Mouse (Mus musculus) heart, embryonic 14.5 days (tissue): Measurements from ENCODE around the gene Cyp4f17. TPM values are rescaled to one million over a fixed set of nuclear protein-coding genes. Genes with fewer than 3 reads are reported as not detected.
A peak's percentile ranks its signal among the peaks of the same experiment; 100 is the strongest.
"Not testable (repeated sequence)": the region's sequence is repeated elsewhere in the genome, so short reads cannot be mapped to it uniquely, and the experiment has no call there.

Experiments
- ATAC-seq: fragments of 200-750 bp; cut with Nextera tagmentation; 2 replicates; pipeline ENCODE4 v1.8.0; 2017; ENCODE audit warnings: low read depth, moderate TSS enrichment; ENCODE audit not compliant: insufficient number of reproducible peaks, insufficient read depth, low FRiP score
- H3K27ac ChIP-seq, 2 experiments: fragments of 200-500 bp in 1 of 2; fragments of 300-500 bp in 1 of 2; sonication (generic) in 1 of 2; replicated peaks in 1 of 2; 2 replicates each; pipeline ENCODE4 v1.5.1; 2012 to 2014; ENCODE audit warnings: low read depth in 2 of 2, low read length in 2 of 2, control low read depth in 1 of 2, mild to moderate bottlenecking in 1 of 2, mixed read lengths in 1 of 2; ENCODE audit not compliant: control insufficient read depth in 1 of 2, insufficient read depth in 1 of 2
- H3K27me3 ChIP-seq: fragments of 300-500 bp; sonication (generic); 2 replicates; pipeline ENCODE4 v1.6.1; 2014; ENCODE audit warnings: mild to moderate bottlenecking, low read length, control low read depth; ENCODE audit not compliant: control insufficient read depth, insufficient read depth
- H3K36me3 ChIP-seq: fragments of 300-500 bp; sonication (generic); 2 replicates; pipeline ENCODE4 v1.6.1; 2014; ENCODE audit warnings: mild to moderate bottlenecking, control low read depth, low read length, mixed read lengths; ENCODE audit not compliant: control insufficient read depth, insufficient read depth
- H3K4me1 ChIP-seq, 2 experiments: fragments of 200-500 bp in 1 of 2; fragments of 300-500 bp in 1 of 2; sonication (generic) in 1 of 2; 2 replicates each; pipeline ENCODE4 v1.6.1; 2012 to 2014; ENCODE audit warnings: low read length in 2 of 2, control low read depth in 1 of 2, mixed read lengths in 1 of 2; ENCODE audit not compliant: control insufficient read depth in 2 of 2, insufficient read depth in 2 of 2
- H3K4me2 ChIP-seq: fragments of 300-500 bp; sonication (generic); 2 replicates; pipeline ENCODE4 v1.6.1; 2014; ENCODE audit warnings: mild to moderate bottlenecking, low read length
- H3K4me3 ChIP-seq, 2 experiments: fragments of 200-500 bp in 1 of 2; fragments of 300-500 bp in 1 of 2; sonication (generic) in 1 of 2; 2 replicates each; pipeline ENCODE4 v1.5.1; 2012 to 2014; ENCODE audit warnings: low read length in 2 of 2, mild to moderate bottlenecking in 2 of 2, control low read depth in 1 of 2, low read depth in 1 of 2, moderate library complexity in 1 of 2; ENCODE audit not compliant: control insufficient read depth in 1 of 2, insufficient read depth in 1 of 2
- H3K9ac ChIP-seq: fragments of 300-500 bp; sonication (generic); 2 replicates; pipeline ENCODE4 v1.6.1; 2014; ENCODE audit warnings: mild to moderate bottlenecking, low read length
- H3K9me3 ChIP-seq: fragments of 300-500 bp; sonication (generic); 2 replicates; pipeline ENCODE4 v1.6.1; 2016; ENCODE audit warnings: low read length, control low read depth; ENCODE audit not compliant: control insufficient read depth
- WGBS: fragments of 180-500 bp; shearing (Covaris S2); extraction: QIAGEN DNeasy Blood & Tissue Kit; methylation state at CpG from one replicate; pipeline ENCODE4 v1.1.7; 2014; 5-methylcytosine and 5-hydroxymethylcytosine counted together
- polyA plus RNA-seq: library from polyadenylated mRNA; unstranded; fragments of >200 nt; fragmentation: Nextera tagmentation; extraction: Ambion mirVana; gene quantifications from 2 replicates; pipeline ENCODE4 v1.2.1, GENCODE M21; 2014

Gene Cyp4f17
- polyA plus RNA-seq, 1 experiment from 2014 or later = 8.3 TPM

DNA sequence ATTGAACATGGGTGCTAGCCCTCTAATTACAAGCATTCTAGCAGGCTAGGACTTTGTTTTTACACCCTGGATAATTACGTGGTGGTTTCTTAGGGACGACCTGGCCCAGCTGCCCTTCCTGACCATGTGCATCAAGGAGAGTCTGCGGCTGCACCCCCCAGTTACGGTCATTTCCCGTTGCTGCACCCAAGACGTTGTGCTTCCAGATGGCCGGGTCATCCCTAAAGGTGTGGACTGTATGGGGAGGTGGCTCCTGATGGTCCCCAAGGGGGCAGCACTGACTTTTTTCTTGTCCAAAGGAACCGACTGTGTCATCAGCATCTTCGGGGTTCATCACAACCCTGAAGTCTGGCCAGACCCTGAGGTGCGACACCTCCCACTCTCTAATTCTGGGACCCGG, 21.9 kb downstream of the Cyp4f17 start:
- no peak; the same call in 1 of the 2 replicates for ATAC-seq
- 82% methylated on average over 11 of the region's 11 CpGs for WGBS
- Histone ChIP-seq H3K27ac (no peak overlapping the region), H3K9ac (no peak overlapping the region), H3K4me3 (no peak overlapping the region), H3K4me1 (peaks cover 0 to 3% of the 10 kb centered on the region in 2 experiments; a peak in 1 of 4 replicates), H3K4me2 (no peak overlapping the region), H3K36me3 (peaks cover 13% of the 10 kb centered on the region), H3K9me3 (no peaks in the 10 kb centered on the region), H3K27me3 (no peaks in the 10 kb centered on the region)

DNA sequence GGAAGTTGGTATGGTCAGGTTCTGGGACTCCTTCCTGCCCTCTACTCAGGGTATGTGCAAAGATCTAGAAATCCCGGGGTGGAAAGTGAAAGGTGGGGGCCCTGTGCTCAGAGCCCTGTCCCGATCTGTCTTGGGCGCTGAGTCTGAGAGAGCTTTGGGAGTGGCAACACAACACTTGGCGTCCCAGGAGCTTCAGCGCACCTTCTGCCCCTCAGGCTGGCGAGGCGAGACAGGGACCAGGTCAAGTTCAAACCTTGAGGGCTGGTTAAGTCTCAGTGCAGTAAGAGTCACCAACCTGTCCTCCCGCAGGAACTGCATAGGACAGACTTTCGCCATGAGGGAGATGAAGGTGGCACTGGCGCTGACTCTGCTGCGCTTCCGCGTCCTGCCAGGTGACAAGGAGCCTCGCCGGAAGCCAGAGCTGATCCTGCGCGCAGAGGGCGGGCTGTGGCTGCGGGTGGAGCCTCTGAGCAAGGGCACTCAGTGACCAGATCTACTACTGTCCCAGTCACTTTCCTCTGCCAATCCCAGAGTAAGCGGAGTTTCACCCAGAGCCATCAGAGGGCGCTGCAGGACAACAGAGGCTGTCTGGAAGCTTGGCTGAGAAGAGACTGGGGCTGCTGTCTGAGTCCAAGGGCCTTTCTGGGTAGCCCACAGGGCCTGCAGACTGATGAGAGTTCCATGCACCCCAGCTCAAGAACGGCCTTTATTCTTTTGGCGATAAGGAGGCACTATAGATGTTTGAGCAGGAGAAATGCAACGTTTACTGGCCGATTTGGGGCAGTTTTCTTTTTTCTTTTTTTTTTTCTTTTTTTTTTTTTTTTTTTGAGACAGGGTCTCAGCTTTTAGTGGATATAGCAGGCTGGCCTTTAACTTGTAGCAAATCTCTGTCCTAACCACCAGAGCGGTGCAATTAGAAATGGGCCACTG, 22.8 kb downstream of the Cyp4f17 start:
- peaks cover 5% of the 10 kb centered on the region for H3K36me3 ChIP-seq

DNA sequence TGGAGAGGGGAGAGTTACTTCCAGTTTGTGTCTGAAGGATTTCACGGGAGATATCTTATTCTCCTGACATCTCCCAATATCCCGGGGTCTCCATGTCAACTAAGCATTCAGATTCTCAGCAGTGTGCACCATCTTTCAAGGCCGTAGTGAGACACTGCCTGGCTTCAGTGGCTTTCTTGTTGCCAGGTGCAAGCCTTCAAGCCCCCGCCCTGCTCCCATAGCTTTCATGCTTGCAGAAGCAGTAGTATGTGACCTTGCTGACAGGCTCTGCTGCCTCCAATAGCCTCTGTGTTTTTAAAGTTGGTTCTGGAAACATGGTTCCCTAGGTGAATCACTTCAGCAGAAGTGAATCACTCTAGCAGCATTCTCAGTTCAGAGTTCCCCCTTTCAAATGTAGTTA, 26.5 kb downstream of the Cyp4f17 start:
- H3K9me3 ChIP-seq, H3K4me1 ChIP-seq, H3K9ac ChIP-seq, H3K4me3 ChIP-seq, H3K4me2 ChIP-seq, ATAC-seq, H3K27ac ChIP-seq, H3K27me3 ChIP-seq, H3K36me3 ChIP-seq: not testable (repeated sequence)
- WGBS = 58% methylated on average over 4 of the region's 4 CpGs

More for the DNA sequence above, 22.8 kb downstream of the Cyp4f17 start:
- Histone ChIP-seq H3K27me3 (no peaks in the 10 kb centered on the region), H3K4me3 (peak overlapping the region; percentile 30 to 41), H3K9me3 (no peaks in the 10 kb centered on the region), H3K4me1 (peaks cover 0 to 3% of the 10 kb centered on the region in 2 experiments; a peak in 1 of 4 replicates), H3K4me2 (peak overlapping the region; percentile 59), H3K27ac (no peak overlapping the region), H3K9ac (peak overlapping the region; percentile 60)
- WGBS = 9% methylated on average over 26 of the region's 26 CpGs
- peak; percentile 80 for ATAC-seq

DNA sequence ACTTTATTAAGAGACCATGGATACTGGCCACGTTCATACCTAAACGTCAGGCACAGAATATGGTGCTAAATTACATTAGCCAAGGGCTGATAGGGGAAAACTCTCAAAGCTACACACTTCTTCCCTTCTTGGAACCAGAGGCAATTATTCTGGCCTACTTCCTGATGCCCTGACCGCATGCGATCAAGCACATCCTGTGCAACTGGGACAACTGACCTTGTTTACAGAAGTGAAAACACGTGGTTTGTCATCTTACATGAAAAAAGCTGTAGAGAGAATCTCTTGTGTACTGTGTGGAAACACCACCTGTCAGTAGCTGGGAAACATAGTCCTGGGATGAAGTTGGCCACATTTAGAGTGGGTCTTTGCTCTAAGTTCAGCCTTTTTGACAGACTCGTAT, 28.2 kb downstream of the Cyp4f17 start:
- H3K4me3 ChIP-seq = no peak overlapping the region
- H3K27me3 ChIP-seq = no peaks in the 10 kb centered on the region
- no peaks in the 10 kb centered on the region for H3K36me3 ChIP-seq
- no peak overlapping the region for H3K27ac ChIP-seq
- peaks cover 5 to 10% of the 10 kb centered on the region in 2 experiments for H3K4me1 ChIP-seq
- WGBS = 77% methylated on average over 6 of the region's 6 CpGs
- no peak for ATAC-seq
- H3K4me2 ChIP-seq = no peak overlapping the region
- H3K9me3 ChIP-seq = no peaks in the 10 kb centered on the region
- no peak overlapping the region for H3K9ac ChIP-seq

DNA sequence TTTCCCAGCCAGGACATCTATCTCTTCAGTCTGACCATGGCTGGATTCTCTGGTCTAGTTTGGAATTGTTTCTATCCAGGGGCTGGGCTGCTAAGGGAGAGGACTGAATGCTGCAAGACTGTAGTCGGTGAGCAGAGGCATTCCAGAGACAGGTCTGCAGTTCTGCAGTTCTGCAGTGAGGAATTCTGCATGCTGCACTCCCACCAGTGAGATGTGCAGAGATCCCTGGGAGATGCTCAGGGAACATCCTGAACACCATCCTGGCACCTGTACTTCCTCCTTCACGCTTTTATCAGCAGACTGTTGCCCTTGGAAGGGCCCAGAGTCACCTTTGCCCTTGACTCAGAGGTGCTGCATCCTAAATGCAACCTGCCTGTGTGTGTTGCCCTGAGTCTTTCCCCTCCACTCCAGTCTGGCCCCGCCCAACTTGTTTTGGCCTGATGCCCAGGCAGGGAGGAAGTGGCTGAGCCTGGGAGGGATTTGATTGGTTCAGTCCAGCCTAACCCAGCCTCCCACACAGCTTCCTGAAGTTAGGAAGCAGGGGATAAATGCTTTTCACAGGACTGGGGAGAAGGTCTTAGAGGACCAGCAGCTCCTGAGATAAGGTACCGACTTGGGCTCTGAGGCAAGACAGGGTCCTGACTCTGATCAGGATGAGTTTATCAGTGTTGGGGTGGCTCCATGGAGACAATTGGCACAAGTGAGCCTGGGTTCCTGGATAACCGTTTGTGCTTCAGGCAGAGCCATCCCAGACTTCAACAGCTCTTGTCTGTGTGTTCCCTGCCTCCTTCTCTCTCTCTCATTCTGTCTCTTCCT, 30.4 kb downstream of the Cyp4f17 start, which contains the start of gene Cyp4f16:
Gene Cyp4f16 (plus strand): TSS at position 508 of the 816 bp plus-strand sequence.
- H3K9me3 ChIP-seq, H3K4me1 ChIP-seq, H3K27me3 ChIP-seq, H3K36me3 ChIP-seq: not testable (repeated sequence)
- Histone ChIP-seq H3K27ac (peak within 1 kb of the TSS; percentile 46 to 89), H3K4me3 (peak within 1 kb of the TSS; percentile 51 to 90), H3K4me2 (peak within 1 kb of the TSS; percentile 71), H3K9ac (peak within 1 kb of the TSS; percentile 70)
- under 1% methylated on average over 5 of the region's 5 CpGs for WGBS
- ATAC-seq = peak; percentile 93

DNA sequence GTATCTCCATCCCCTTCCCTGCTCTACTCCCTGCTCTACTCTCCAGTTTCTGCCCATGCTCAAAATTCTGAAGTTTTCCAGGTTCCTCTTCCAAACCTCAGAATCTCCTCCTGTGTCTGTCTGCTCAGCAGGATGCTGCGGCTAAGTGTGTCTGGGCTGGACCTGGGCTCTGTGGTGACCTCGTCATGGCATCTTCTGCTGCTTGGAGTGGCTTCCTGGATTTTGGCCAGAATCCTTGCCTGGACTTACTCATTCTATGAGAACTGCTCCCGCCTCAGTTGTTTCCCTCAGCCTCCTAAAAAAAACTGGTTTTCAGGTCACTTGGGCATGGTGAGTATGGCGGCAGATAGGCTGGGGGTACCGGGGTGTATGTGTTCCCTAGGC, 31.0 kb downstream of the Cyp4f17 start:
- 50% methylated on average over 5 of the region's 5 CpGs for WGBS
- no peaks in the 10 kb centered on the region for H3K27me3 ChIP-seq
- no peaks in the 10 kb centered on the region for H3K36me3 ChIP-seq
- peak overlapping the region; percentile 46 to 89 for H3K27ac ChIP-seq
- no peak for ATAC-seq
- no peaks in the 10 kb centered on the region for H3K9me3 ChIP-seq
- peak overlapping the region; percentile 70 for H3K9ac ChIP-seq
- H3K4me2 ChIP-seq = peak overlapping the region; percentile 71
- peaks cover 5 to 10% of the 10 kb centered on the region in 2 experiments for H3K4me1 ChIP-seq
- peak overlapping the region; percentile 51 to 90 for H3K4me3 ChIP-seq

DNA sequence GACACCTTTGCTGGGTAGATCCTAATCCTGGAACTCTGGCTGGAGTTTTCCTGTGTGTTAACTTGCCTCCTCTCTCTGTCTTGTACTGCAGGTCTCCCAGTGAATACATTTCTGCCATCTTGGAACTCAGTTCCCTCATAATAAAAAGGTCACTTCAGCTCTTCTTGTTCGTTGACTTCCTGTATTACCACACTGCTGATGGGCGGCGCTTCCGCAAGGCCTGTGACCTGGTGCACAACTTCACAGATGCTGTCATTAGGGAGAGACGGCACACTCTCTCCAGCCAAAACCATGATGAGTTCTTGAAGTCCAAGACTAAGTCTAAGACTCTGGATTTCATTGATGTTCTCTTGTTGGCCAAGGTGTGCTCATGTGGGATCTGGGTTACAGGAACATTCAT, 38.9 kb downstream of the Cyp4f17 start:
- 93% methylated on average over 4 of the region's 5 CpGs for WGBS
- not testable (repeated sequence) for ATAC-seq, H3K27me3 ChIP-seq, H3K4me2 ChIP-seq, H3K4me1 ChIP-seq, H3K27ac ChIP-seq, H3K9ac ChIP-seq, H3K9me3 ChIP-seq, H3K4me3 ChIP-seq
- H3K36me3 ChIP-seq = peaks cover 14% of the 10 kb centered on the region
